Mouse (Mus musculus): ENCODE data around the gene Cdkn2d.
"Not testable (repeated sequence)": the region's sequence is repeated elsewhere in the genome, so short reads cannot be mapped to it uniquely, and the experiment has no call there.

Gene Cdkn2d

DNA sequence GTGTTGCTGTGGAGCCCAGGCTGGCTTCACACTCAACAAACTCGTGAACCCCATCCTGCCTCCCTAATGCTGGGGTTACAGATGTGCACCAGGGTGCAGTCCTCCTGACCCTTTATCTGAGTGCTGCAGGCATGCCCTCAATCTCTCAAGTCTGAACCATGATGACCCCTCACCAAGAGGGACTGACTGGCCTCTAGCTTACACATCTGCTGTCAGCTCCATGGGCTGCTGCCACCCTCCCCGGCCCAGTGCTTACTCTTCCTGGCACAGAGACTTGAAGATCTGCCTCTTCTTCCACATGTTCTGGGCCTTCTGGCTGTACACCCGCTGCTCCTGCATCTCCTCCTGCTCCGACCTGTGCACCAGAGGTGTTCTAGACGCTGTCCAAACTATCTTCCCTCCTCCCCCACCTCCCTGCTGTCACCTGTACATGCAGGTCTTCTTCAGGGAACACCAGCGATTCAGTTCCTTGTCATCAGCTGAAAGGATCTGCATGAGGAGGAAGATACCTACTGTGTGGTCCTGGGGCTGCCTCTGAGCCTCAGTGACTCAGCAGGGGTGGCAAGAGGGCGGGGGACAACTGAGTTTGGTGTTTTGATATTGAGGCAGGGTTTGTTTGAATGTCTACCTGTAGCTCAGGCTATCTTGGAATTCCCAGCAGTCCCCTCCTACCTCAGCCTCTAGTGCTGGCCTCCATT, 16.0 kb downstream of the Cdkn2d start:
- no peak for DNase-seq (ENCODE audit: low spot score in 2 of 2)

DNA sequence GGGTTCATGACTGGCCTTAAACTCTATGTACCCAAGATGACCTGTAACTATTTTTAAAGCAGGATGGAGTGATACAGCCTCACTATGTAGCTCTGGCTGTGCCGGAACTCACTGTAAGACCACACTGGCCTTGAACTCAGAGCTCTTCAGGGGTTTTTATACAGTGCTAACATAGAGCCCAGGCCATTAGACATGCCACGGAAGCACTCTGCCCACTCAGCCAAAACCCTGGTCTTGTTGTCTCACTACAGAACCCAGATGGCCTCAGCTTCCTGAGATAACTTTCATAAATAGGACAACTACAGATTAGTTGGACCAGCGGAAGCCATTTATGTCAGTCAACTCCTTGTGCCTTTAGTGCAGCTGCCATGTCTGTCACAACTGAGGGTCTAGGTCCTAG, 16.9 kb downstream of the Cdkn2d start:
- no peak for DNase-seq (ENCODE audit: low spot score in 2 of 2)

DNA sequence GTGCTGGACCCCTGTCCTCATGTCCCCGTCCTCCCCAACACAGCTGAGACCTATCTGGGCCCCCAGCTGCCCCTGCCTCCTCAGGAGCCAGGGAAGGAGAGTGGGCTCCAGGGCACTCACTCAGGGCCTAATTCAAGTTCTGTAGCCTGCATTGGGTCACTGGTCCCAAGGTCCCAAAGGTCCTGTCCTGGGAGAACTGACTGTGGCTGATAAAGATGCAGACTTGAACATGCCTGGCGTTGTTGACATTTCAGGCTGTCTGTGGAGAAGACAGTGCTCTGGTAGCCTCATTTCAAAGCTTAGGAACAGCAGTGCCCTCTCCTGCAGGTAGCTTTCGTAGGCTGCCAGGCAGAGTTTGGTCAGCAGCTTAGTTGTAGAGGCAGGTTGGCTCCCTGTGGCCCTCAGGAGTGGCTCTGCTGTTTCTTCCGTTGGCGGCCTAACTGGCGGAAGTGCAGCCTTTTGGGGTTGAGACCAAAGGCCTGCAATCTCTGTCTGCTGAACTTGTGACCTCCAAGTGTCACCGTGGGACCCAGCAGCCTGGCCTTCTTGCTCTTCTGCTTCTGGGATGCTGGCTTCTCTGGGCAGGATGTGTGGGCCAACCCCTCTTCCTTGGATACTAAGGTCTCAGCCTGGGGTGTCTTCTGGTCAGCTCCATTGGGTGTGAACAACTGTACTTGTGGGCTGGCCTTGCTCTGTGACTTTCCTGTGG, 17.5 kb downstream of the Cdkn2d start:
- DNase-seq (ENCODE audit: low spot score in 2 of 2) = no peak

DNA sequence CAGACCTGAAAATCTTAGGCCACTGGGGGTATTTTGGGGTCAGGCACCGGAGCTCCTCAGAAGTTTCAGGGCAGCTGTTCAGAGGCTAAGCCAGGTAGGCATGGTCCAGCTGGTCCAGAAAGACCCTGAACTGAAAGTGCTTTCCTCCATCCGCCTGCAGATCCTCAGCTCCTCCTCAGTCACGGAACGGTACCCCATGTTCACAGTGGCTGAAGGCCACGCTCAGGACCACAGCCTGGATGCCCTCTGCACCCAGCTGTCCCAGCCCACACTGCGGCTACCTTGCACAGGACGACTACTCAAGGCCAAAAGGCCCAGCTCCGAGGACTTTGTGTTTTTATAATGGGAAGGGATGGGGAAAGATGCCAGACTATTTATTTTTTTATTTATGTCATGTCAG, 18.1 kb downstream of the Cdkn2d start:
- no peak for DNase-seq (ENCODE audit: low spot score in 2 of 2)

DNA sequence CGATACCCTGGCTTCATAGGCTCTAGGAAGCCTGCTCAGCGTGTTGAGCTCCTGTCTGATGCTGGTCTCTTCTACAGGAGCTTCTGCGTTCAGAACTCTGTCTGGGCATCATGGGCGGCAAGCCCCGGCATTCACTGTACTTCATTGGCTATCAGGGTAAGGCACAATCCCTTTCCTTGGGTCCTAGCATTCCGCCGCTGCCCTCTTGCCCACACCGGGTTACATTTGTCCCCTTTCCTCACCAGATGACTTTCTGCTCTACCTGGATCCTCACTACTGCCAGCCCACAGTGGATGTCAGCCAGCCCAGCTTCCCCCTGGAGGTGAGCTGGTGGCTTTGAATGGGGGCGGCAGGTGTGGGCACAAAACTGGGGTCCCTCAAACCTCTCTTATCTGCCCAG, 18.8 kb downstream of the Cdkn2d start:
- DNase-seq (ENCODE audit: low spot score in 2 of 2) = no peak

DNA sequence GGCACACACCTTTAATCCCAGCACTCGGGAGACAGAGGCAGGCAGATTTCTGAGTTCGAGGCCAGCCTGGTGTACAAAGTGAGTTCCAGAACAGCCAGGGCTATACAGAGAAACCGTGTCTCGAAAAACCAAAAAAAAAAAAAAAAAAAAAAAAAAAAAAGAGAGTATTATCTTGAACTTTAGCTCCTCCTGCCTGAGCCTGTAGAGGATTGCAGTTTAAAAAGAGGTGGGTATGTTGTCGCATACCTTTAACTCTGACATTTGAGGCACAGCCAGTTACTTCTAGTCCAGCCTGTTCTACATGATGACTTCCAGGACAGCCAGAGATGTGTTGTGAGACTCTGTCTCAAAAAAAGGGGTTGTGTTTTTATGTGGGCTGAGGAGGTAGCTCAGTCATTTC, 21.6 kb downstream of the Cdkn2d start:
- DNase-seq (ENCODE audit: low spot score in 2 of 2) = not testable (repeated sequence)

DNA sequence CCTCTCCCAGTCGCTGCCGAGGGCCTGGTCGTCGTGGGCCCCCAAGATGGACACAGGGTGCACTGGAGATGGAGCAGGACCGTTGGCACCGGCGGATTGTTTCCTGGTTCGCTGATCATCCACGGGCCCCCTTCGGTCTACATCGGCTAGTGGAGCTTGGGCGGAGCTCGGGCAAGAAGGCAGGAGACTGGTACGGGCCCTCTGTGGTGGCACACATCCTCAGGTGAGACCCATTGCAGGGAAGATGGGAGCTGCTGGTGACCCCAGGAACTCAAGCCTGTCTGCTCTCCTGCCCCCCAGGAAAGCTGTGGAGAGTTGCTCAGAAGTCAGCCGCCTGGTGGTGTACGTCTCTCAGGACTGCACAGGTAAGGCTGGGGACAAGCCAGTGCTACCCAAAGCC, 22.9 kb downstream of the Cdkn2d start:
- DNase-seq (ENCODE audit: low spot score in 2 of 2) = no peak

DNA sequence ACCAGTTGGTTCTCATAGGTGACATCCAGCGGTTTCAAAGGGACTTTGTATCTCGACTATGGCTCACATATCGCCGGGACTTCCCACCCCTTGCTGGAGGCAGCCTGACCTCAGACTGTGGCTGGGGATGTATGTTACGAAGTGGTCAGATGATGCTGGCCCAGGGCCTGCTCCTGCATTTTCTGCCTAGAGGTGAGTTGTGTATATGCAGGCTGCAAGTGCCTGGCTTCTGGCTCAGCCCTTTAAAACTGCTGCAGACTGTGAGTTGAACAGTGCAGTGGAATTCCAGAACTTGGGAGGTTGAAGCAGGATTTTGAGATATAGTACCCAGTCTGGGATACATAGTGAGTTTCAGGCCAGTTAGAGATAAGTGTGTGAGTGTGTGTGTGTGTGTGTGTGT, 24.3 kb downstream of the Cdkn2d start:
- no peak for DNase-seq (ENCODE audit: low spot score in 2 of 2)

DNA sequence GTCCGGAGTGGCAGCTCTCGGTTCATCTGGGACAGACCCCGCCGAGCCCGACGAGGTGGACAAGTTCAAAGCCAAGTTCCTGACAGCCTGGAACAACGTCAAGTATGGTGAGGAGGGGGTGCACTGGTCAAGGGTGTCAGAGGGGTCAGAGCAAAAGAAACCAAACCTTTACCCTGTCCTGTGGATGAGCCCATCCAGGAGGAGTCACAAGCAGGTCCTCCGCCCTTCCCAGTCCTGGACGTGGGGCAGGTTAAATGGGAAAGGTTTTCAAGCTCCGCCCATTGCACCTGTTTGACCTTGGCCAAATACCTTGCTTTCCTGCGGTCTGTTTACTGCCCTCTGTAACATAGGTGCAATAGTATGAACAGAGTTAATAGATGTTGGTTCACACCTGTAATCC, 25.6 kb downstream of the Cdkn2d start:
- DNase-seq (ENCODE audit: low spot score in 2 of 2) = no peak

DNA sequence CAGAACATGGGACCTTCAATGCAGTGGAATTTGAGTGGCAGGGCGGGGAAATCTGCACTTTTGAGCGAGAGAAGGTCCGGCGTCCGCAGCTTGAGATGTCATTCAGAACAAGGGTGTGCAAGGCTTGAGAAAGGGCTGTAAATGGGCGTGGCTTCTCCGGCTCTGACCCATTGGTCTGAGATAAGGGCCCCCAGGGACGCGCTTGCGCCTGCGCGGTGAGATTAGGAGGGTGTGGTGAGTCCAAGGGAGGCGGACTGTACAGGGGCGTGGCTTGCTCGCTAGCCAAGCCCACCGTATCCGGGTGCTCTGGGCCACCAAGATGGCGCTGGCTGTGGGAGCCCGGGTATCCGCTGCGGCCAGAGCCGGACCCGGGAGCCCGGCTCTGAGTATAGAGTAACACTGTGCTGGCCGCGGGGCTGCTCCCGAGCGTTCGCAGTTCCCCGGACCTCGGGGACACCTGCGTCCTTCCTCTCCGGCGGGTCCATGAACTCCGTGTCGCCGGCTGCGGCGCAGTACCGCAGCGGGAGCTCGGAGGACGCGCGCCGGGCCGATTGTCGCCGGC, 26.1 kb downstream of the Cdkn2d start, which contains the start of gene Atg4d:
Atg4d (plus strand) TSS at position 294 of the 562 bp plus-strand sequence.
- peak; percentile 94 to 95 for DNase-seq (ENCODE audit: low spot score in 2 of 2)

DNA sequence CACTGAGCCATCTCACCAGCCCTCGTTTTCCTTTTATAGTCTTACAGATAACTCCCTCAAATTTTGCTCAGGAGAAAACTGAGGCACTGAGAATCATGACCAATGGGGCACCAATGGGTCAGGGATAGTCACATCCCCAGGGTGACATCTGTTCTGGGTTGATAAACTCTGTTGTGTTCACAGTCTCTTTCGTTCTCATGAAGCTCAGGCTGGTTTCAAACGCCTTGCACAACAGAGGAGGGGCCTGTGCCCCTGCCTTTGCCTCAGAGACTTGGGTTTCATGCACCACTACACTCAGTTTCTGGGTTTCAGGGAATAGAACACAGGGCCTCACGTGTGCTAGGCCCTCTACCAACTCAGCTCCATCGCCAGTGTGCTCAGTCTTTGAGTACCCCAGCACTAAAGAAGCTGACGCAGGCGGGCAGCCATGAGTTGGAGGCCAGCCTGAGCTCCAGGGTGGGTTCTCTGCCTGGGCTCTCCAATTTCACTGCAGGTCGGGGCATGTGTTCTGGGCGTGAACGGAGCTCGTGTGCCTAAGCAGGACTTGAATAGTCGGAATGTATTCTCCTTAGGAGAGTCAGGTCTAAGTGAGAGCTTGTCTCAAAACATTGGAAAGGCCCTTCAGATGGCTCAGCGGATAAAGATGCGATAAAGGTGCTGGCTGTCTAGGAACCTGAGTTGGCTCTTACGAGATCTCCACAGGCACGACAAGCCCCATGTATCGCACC, 26.8 kb downstream of the Cdkn2d start:
- no peak for DNase-seq (ENCODE audit: low spot score in 2 of 2)

DNA sequence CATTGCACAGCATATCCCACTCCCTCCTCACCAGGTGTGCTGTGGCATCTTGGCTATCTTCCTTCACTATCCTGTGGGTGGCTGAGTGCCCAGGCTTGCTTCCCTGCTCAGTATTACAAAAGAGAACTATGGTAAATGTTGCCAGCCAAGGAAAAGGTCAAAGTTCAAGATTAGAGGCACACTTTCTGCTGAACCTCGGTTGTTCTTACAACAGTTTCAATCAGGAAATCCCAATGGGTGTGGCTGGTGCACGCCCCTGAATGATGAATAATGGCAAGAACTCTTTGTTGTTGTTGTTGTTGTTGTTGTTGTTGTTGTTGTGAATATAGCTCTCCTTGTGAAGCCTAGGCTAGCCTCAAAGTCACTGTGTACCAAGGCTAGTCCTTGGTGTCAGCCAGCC, 29.4 kb downstream of the Cdkn2d start:
- no peak for DNase-seq (ENCODE audit: low spot score in 2 of 2)

DNA sequence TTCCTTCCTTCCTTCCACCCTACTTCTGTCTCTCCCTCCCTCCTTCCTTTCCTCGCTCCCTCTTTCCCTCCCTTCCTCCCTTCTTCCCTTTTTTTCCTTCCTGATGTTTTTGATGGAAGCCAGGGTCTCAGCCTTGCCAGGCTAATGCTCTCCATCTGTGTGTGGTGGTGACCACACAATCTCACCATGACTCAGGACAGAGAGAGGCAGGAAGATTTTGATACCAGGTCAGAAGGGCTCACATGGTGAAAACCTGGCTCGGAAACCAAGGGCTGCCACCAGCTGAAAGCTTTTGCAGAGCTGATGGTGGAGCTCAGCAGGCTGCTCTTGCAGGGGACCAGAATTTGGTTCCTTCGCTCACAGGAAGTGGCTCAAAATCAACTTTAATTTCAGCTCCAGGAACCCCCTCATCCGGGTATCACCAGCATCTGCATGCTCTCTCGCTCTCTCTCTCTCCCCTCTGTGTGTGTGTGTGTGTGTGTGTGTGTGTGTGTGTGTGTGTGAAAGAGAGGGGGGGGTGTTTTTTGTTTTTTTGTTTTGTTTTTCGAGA, 30.6 kb downstream of the Cdkn2d start:
- DNase-seq (ENCODE audit: low spot score in 2 of 2) = no peak

DNA sequence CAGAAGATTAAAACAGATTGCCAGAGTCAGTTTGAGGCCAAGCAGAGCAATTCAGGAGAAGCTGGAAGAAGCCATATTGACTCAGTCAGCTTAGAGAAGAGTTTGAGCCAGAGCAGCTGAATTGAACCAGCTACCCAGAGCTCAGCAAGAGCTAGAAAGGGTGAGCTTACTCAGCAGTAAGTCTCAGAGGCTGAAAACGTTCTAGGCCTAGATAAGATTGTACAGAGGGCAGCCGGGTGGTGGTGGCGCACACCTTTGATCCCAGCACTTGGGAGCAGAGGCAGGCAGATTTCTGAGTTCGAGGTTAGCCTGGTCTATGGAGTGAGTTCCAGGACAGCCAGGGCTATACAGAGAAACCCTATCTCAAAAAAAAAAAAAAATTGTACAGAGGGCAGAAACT, 34.9 kb downstream of the Cdkn2d start:
- DNase-seq (ENCODE audit: low spot score in 2 of 2) = not testable (repeated sequence)

DNA sequence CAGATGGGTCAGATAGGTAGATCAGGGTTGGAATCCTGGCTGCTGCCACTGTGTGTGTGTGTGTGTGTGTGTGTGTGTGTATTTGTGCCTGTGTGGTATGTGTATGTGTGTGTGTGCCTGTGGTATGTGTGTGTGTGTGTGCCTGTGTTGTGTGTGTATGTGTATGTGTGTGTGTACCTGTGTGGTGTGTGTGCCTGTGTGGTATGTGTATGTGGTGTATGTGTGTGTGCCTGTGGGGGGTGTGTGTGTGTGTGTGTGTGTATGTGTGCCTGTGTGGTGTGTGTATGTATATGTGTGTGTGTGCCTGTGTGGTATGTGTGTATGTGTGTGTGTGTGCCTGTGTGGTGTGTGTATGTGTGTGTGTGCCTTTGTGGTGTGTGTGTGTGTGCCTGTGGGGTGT, 36.5 kb downstream of the Cdkn2d start:
- DNase-seq (ENCODE audit: low spot score in 2 of 2) = no peak

DNA sequence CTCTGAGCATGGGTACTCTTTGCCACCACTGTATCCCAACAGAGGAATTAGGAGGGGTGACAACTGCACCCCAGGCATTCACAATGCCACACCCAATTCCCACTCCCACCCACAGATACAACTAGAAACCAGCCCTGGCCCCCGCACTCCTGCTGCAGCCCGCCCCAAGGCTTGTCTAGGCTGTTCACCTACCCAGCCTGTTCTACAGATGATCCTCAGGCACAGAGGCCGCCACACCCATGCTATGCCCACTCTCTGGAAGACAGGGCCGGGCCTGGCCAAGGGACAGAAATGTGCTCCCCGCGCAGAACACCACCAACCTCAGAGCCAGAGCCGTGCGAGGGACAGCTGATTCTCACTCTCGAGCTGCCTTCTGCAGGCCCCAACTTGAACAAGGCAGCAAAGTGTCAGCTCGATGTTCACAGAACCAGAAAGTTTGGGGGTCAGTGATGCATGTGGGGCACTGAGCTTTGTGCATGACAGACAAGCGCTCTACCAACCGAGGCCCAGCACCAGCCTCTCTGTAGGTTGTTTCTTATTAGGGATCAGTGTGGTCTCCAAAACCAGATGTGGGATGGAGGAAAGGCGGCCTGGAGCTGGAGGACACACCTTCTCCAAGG, 40.0 kb downstream of the Cdkn2d start:
- no peak for DNase-seq (ENCODE audit: low spot score in 2 of 2)

DNA sequence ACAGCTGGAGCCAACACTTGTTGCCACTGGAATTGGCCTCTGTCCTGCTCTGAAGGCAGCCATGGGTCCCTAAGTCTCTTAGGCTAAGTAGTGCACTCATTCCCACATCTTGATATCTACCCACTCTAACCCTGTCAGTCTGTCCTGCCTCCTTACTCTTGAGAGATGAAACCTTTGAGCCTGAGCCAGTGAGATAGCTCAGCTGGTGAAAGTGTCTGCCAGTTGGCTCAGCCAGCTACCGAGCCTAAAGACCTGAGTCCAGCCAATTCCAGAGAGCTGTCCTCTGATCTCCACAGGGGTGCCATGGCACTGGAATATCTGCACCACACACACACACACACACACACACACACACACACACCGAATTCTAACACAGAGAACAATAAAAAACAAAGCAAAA, 40.7 kb downstream of the Cdkn2d start:
- no peak for DNase-seq (ENCODE audit: low spot score in 2 of 2)

DNA sequence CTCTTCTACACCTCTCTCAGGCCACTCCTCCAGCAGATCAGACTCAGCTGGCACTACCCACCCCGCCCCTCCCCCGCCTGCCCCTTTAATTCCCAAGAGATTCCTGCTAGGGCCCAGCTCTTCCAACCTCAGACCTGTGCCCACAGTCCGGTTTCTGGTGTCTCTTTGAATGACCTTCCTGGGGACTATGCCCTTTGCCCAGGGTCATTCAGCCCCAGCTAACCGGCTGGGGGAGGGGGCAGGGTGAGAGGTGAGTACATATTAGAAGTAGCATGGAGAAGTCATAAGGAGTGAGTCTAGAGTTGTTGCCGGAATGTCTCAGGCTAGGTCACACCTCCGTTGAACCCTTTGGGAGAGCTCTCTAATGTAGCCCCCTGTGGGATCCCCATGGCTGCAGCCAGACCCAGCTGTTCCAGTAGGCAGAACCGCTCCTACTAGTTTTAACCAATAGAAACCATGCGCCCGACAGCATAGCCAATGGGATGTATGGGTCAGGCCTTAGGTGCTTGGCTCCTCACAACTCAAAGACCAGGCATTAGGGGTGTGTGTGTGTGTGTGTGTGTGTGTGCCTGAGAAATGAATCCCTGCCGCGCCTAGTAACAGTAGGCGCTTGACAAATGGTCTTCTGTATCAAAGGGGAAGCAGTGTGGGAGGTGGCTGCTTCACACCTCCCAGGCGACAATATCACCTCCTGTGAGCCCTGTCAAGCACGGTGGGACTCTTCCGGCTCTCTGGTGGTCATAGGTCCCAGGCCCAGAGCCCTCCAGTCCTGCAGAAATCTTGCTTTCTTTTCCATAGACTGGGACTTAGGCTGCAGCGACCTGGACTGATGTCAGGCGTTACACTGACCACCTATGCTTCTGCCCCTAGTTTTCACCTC, 41.3 kb downstream of the Cdkn2d start:
- DNase-seq (ENCODE audit: low spot score in 2 of 2) = no peak

DNA sequence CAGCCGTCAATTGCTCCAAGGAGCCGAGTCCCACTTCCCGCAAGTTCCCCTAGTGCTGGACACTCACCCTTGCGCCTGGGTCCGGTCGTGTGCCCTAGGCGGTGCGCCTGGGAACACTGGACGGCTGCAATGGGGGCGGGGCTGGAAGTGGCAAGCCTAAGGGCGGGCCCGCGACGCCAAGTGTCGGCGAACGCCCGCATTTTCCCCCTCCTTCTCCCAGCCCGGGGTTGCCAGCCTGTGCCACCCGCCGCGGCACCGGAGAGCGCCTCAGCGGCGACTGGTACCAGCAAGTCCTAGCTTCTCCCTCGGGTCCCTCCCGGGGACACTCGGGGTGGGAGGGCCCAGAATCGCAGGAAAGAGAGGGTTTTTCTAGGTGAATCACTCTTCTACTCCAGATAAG, 42.9 kb downstream of the Cdkn2d start, which contains the start of gene S1pr5:
S1pr5 (minus strand) TSS at position 118 of the 400 bp plus-strand sequence.
- DNase-seq (ENCODE audit: low spot score in 2 of 2) = no peak

DNA sequence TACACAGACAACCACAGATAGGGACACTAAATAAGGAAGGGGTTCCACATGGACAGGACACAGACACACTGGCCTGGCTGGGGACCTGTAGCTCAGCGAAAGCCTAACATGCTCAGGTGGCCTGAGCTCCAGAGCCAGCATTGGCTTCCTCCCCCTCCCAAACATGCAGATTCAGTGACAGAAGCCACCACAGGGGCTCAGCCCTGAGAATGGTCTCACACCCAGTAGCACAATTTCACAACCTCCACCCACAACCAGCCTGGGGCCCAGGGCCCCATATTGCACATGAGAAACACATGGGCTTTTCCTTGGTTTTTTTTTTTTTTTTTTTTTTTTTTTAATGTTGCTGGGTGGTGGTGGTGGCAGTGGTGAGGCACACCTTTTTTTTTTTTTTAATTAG, 44.9 kb downstream of the Cdkn2d start:
- no peak for DNase-seq (ENCODE audit: low spot score in 2 of 2)

DNA sequence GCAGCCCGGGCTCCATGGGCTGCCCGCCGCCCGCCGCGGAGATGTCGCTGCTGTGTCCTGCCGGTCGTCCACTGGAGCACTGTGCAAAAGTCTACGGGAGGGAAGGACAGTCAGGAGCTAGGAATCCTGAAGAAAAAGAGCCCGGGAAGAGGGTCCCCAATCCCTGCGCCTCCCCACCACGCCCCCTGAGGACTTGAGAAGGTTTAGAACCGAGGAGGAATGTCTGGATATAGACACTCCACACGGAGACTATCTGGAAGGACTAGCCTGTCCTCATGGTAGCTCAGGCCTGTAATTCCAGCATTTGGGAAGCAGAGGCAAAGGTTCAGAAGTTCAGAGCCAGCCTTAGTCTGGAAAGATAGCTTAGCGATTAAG, 46.1 kb downstream of the Cdkn2d start:
- DNase-seq (ENCODE audit: low spot score in 2 of 2) = no peak

Measured in right cerebral cortex, adult 2 months (tissue).